Mouse (Mus musculus) c-Kit-positive CD71-negative TER-119-negative erythroid progenitor cells, embryonic 14.5 days (primary cell): ENCODE results near the gene Piwil1.
"Not testable (repeated sequence)": the region's sequence is repeated elsewhere in the genome, so short reads cannot be mapped to it uniquely, and the experiment has no call there.

Source experiments
- DNase-seq: peaks from one replicate; pipeline ENCODE4 v3.0.0-alpha.2; 2013; ENCODE audit warnings: low read depth

The Piwil1 gene

DNA sequence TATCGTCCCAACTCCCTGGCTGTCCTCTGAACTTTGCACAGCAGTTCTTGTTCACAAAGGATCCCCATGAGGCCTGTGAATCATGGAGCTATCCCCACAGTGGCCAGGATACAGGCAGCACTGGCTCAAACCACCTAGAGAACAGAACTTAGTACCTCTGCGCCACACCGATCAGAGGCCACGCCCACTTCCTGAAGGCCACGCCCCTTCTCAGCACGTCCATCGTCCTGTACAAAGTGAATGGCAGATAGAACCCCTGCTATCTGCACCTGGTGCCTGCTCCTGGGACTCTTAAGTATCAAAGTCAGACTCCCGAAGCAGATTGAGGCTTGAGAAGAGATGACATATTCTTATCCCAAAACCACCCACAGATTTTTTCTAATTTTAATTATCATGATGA lies 8.3 kb downstream of the Piwil1 start:
- DNase-seq, result no peak

DNA sequence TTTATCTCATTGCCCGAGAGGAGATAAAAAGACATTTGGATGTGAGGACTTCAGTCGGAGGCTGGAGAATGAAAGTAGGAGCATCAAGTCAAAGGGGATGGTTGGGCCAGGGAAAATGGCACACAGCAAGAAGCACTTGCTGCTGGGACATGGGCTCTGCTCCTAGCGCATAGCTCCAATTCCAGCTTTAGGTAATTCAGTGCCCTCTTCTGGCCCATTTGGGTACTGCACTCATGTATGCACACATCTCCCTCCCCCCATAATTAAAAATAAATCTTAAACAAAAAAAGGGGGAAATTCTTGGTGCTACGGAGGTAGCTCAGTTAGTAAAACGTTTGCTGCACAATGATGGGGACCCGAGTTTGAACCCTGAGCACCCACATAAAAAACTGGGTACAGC lies 9.5 kb downstream of the Piwil1 start:
- no peak for DNase-seq

DNA sequence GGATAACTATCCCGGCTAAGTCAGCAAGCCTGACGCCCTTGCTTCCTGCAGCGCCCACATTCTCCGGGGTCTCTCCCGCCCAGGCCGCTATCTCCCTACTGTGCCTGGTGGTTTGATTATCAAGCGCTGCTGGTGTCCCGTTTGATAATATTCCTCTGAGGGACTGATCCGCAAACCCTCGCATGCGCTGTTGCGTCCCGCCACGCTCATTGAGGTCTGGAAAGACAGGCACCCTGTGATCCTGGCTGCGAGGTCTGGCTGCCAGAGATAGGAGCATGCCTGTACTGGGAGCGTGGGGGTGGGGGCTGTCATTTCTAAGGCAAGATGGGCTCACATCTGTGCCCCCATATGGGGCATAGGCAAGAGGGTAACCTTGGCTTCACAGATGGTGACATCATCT lies 12.8 kb downstream of the Piwil1 start:
- DNase-seq, result no peak

DNA sequence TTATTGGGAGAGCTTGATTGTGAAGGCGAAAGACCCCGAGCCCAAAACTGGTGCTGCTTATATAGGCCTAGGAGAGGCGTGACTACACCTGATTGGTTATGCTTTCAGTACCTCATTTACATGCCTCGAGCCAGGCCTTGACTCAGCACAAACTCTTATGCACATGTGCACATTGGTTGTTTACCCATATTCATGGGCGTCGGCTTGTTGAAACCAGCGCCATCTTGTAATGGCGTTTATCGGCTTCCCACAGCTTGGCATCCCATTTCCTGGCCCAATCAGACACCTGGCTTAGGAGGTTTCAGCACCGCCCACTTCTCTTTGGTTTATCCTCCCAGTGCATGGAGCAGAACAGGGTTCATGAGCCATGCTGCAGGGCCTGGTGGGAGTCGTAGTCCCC lies 18.1 kb downstream of the Piwil1 start:
- DNase-seq, result not testable (repeated sequence)

DNA sequence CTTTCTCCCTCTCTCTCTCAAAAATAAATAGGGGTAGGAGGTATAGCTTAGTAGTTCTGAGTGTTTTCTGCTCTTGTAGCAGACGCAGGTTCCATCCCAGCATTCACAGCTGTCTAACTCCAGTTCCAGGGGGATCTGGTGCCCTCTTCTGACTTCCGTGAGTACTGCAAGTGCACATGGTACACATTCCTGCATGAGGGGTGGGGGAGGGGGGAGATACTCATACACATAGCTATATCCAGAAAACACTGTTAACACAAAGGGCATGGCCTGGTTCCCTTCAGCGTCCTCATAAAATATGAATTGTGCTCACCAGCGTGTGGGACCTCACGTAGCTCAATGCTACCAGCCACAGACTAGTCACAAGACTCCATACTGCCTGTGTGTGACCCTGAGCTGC lies 27.0 kb downstream of the Piwil1 start:
- DNase-seq, result no peak

DNA sequence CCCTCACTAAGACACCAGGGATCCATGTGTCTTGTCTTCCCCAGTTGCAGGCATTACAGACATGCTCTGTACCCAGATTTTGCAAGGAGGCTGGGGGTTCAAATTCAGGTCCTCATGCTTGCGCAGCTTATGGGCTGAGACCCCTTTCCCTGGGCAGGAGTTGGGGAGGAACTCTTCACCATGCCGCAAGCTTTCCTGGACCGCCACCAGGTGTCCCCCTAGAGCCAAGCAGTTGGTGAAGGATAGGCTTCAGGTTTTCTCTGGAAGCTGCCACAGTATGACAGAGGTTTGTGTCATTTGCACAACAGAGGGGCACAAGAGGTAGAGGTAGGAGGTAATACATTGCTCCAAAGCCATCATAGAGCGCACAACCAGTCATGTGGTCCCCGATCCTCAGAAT lies 28.3 kb downstream of the Piwil1 start:
- DNase-seq, result no peak

DNA sequence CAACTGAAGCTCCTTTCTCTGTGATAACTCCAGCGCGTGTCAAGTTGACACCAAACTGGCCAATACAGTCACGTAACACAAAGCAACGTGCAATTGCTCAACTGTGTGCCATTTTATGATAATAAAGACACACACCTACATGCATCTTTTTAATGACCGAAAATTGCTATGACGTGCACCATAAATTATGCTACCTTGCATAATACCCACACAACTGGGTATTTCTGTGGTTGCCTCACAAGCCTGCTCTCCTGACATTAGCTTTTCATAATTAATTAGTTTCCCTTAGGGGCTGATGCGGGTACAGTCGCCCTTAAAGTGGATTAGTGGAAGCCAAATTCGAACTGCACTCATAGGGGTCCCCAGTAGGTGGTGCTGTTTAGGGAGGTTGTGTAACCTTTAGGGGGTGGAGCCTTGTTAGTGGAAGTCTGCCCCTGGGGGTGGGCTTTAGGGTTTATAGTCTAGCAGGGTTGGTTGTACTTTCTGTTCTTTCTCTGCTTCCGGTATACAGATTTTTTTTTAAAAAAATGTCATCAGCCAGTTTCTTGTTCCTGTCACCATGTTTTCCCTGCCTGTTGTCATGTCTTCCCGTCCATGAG lies 30.2 kb downstream of the Piwil1 start:
- DNase-seq, result peak; percentile 7

DNA sequence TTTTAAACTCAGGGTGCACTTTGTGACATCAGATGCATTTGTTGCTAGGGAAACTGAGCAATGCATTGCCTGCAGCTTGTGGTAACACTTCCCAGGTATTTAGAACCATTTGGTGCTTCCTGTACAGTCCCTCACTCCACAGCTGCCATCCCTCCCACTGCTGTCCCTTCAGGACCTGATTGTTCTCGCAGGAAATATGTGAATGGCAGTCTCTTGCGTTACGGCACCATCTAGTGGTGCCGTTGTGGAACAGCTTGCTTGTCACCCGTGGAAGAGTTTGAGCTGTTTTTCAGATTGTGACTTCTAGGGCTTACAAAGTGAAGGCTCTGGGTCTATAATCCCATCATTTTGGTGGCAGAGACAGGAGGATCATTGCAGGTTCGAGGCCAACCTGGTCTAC lies 31.6 kb downstream of the Piwil1 start:
- DNase-seq, result peak; percentile 22

DNA sequence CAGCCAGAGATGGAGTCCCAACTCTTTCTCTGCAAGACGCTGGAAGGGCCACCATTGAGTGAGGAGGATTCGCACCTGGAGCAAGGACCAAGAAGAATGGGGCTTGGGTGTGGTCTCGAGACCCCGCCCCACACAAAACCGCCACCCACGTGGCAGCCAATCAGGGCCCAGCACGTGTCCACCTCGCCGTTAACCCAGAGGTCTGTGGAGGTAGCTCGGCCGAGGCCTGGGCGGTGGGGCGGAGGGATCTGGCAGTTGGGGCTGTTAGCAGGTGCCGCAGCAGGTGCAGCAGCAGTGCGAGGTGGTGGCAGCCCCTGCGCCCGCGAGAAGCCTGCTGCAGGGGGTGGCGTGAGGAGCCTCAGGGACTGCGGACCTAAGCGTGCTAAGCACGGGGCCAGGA lies 33.6 kb downstream of the Piwil1 start:
- DNase-seq, result no peak

DNA sequence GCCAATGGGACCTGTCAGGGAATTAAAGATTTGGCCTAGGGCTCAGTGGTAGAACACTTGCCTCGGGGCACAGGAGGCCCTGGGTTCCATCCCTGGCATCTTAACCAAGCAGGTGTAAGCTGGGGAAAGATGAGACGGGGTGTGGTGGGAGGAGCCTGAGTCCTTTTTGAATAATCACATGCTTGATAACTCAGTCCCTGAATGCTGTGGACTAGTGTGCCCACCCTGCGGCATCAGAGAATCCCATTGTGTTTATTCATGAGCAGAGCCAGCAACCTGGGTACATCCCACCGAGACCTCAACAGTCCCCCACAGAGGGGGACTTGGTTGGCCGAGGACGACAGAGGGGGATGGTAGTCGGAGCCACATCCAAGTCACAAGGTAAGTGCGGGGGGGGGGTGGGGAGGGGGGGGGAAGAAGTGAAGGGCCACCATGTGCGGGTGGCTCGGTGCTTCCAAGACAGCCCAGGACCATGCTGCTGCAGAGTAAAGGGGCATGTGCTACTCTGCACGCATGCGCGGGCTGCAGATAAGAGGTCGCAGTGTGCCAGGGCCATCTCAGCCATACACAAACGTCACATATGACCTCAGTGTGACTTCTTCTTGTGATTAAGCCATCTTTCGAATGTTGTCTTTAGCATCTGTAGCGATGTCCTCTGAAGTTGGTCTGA lies 37.0 kb downstream of the Piwil1 start:
- DNase-seq, result no peak

DNA sequence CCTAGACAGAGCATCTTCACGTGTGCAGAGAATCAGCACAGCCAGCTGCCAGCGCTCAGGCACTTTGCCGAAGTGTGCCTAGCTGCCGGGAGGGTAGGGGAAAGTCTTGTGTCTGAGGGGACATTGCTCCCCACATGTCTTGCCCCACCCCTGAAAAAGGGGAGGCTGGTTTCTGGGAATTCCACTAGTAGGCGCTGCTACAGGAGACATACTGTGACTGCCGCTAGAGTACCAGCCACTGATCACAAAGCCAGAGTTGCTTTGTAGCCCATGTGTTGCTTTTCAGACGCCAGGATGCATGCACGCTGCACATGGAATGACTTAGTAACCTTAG lies 37.5 kb downstream of the Piwil1 start:
- no peak for DNase-seq

DNA sequence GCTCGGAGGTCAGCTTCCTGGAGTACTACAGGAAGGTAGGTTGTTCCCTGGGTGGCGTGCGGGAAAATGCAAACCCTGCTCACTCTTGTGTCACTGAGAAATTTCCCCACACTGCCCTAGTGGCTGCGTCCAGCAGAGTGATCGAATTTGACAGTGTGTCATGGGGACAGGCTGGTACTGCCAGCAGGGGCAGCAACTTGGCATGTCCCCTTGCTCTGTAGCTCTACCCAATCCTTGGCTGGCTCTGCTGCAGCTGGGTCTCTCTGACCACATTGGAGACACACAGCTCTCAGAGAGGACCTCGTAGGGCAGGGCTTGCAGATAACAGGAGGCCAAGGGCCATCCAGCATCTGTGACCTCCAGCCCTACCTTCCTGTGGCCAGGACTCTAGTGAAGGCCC lies 42.0 kb downstream of the Piwil1 start:
- no peak for DNase-seq

DNA sequence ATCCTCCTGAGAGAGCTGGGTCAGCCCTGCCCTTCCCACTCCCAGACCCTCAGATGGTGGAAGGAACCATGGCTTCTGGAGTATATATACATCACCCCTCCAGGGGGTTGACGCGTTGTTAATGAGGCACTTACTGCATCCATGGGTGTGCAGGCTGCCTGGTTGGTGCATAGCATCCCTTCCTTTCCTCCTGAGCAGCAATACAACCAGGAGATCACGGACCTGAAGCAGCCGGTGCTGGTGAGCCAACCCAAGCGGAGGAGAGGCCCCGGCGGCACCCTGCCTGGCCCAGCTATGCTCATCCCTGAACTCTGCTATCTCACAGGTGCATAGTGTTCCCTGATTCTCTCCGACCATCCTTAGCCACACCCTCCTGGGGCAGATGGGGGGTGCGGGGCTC lies 42.9 kb downstream of the Piwil1 start:
- no peak for DNase-seq

DNA sequence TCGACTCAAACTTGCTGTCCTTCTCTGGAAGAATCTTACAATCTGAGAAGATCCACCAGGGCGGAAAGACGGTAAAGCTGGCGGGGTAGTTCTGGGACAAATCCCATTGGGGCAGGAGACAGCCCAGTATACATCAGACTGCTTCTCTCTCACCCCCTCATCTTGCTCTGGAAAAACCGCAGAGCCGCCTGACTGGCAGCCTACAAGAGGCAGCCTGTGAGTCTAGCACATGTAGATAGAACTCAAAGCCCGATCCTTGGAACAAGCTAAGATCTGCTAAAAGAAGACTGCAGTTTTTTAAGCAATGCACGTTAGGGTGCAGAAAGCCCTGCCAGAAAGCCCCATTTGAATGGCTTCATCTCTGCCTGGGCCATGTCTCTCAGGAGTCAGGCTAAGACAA lies 43.9 kb downstream of the Piwil1 start:
- no peak for DNase-seq

DNA sequence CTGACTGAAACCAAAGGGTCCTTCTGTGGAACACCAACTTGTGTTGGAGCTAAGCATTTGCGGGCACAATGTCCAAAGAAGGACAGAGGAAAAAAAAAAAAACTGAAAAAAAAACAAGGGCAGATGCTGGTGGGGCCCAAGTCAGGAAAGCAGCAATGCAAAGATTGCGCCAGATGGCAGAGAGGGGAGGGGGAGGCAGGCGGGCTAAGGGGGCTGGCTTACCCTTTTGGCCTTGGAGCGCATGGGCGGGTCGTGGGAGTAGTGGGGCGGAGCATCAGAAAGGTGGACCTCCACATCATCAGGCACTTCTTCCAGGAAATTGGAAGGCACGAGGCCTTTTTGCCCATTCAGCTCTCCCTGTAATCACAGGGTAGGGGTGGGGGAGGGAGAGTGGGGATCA lies 58.8 kb downstream of the Piwil1 start:
- no peak for DNase-seq

DNA sequence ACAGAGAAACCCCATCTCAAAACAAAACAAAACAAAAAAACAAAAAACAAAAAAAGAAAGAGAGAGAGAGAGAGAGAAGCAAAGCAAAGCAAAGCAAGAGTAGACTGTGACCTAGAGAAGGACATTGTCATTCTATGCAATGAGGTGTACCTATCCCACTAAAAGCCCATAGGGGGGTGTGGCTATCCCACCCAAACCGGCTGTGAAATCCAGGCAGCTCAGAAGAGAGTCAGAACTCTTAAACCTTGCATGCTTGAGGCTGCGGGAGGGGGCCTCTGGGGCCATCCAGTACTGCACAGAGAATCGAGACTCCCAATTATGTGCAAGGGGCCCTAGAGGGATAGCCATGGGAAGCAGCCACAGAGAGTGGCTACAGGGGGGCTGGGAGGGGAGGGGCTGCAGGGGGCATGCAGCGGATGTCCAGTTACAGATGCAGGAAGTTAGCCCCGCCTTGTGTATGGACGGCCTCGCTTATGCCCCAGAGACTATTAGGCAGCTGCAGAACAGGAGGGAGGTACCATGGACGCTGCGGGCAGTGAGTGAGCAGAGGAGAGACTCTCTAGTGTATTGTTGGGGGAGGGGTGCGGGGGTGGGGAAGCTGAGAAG lies 66.8 kb downstream of the Piwil1 start:
- no peak for DNase-seq

DNA sequence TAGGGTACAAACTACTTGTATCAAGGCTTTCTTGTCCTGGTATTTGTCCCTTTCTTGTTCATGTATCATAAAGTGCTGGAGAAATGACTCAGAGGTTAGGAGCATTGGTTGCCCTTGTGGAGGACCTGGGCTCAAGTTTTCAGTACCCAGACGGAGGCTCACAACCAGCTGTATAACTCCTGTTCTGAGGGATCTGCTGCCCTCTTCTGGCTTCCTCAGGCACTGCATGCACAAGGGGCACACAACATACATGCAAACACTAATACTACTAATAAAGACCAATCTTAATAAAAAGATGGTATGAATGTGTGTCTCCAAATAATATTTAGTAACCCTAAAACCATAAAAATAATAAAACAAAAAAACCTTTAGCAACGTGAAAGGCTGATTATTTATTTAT lies 74.1 kb downstream of the Piwil1 start:
- DNase-seq, result no peak

DNA sequence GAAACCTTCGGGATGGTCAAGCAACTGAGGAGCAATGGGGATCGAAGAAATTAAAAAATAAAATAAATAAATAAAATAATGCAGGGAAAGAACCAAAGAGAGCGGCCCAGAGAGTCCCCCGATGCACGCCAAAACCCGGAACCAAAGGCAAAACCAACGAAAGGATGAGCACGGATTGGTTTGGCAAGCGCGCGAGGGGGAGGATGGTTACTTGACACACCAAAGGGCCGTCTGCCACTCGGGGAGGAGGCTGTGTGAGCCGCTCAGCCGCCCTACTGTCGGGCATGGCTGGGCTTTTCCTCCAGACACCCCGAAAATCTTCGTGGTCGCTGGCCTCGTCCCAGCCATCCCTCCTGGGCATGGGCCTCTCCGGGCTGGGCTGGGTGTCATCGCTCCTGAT lies 79.3 kb downstream of the Piwil1 start:
- DNase-seq, result no peak

DNA sequence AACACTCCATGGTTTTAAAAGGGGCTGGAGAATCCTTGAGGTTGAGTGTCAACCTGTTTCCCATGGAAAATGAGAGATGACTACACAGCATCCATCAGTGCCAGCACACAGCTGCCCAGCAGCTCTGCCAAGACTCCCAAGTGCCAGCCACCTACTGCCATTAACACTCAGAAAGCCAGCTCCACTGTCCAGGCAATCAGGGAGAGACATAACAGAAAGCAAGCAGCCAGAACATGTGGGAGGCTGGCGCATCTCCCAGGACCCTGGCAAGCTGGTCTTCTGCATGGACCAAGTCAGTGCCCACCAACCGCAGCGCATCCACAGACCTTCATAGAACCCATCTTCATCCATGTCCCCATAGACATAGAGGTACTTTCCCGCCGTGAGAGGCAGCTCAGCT lies 98.3 kb downstream of the Piwil1 start:
- no peak for DNase-seq
